Mouse (Mus musculus) right cerebral cortex, postnatal 4 days (tissue): ENCODE results near the gene Olfr61.
"Not testable (repeated sequence)": the region's sequence is repeated elsewhere in the genome, so short reads cannot be mapped to it uniquely, and the experiment has no call there.

ENCODE experiments used
- DNase-seq: peaks from one replicate; pipeline ENCODE4 v3.0.0-alpha.2; 2022

The Olfr61 gene

GRCm38 (mm10) chr7:140628670-140629069 is at the start of gene Olfr61:
TSS of gene Olfr61 (plus strand) at chr7:140628970.
- not testable (repeated sequence) for DNase-seq

GRCm38 (mm10) chr7:140600969-140601368 is 27.8 kb upstream of the Olfr61 start, which contains the start of gene Olfr46:
TSS of gene Olfr46 (plus strand) at chr7:140601269.
- not testable (repeated sequence) for DNase-seq

- no peak for DNase-seq
Measured at GRCm38 (mm10) chr7:140630559-140630958, 1.8 kb downstream of the Olfr61 start.

GRCm38 (mm10) chr7:140646152-140646551 is 17.4 kb downstream of the Olfr61 start, which contains the start of gene Olfr53:
TSS of gene Olfr53 (plus strand) at chr7:140646452.
- no peak for DNase-seq

GRCm38 (mm10) chr7:140659630-140660029 is 30.9 kb downstream of the Olfr61 start, which contains the start of gene Olfr539:
TSS of gene Olfr539 (plus strand) at chr7:140659930.
- DNase-seq = no peak

- not testable (repeated sequence) for DNase-seq
Measured at GRCm38 (mm10) chr7:140670693-140671092, 41.9 kb downstream of the Olfr61 start.

- no peak for DNase-seq
Measured at GRCm38 (mm10) chr7:140675863-140676262, 47.1 kb downstream of the Olfr61 start.

- DNase-seq = not testable (repeated sequence)
Measured at GRCm38 (mm10) chr7:140679591-140679990, 50.8 kb downstream of the Olfr61 start.

- no peak for DNase-seq
Measured at GRCm38 (mm10) chr7:140681651-140682050, 52.9 kb downstream of the Olfr61 start, which contains the start of gene Olfr45. TSS of gene Olfr45 (plus strand) at chr7:140681951.
